Mouse (Mus musculus): ENCODE results near the gene Ddx47. TPM values are rescaled to one million over a fixed set of nuclear protein-coding genes. Genes with fewer than 3 reads are reported as not detected.

Ddx47 gene
- total and polyA plus RNA-seq, 2 experiments: 25.6 to 26.4 TPM

- 64% methylated on average over 3 of the region's 3 CpGs for WGBS
- DNase-seq (ENCODE audit: extremely low read depth, low read depth, low spot score): no peak
- Histone ChIP-seq H3K9ac (ENCODE audit: low read depth, low read length) (no peak overlapping the region), H3K79me2 (ENCODE audit: control insufficient read depth, insufficient read depth, low read length) (no peaks in the 10 kb centered on the region), H3K4me1 (ENCODE audit: control insufficient read depth, insufficient read depth, low read length) (peaks cover 5% of the 10 kb centered on the region), H3K27me3 (ENCODE audit: control insufficient read depth, insufficient read depth, low read length) (no peaks in the 10 kb centered on the region), H3K36me3 (ENCODE audit: control insufficient read depth, insufficient read depth, low read length) (no peaks in the 10 kb centered on the region), H3K27ac (replicated peaks; ENCODE audit: insufficient read depth, low read depth, low read length) (no peak overlapping the region), H3K4me3 (ENCODE audit: insufficient read depth, low read depth, low read length) (no peak overlapping the region)
- TF ChIP-seq CTCF (IDR thresholded peaks at IDR 0.05; ENCODE audit: low read depth, low read length): no peak
- TF ChIP-seq POLR2A (IDR thresholded peaks at IDR 0.05; ENCODE audit: extremely low read depth, insufficient read depth, low read length): no peak
These were observed 26.7 kb upstream of the Ddx47 start for GRCm38 (mm10) chr6:134984748-134985147.

- no peaks in the 10 kb centered on the region for H3K36me3 ChIP-seq (ENCODE audit: control insufficient read depth, insufficient read depth, low read length)
- no peaks in the 10 kb centered on the region for H3K79me2 ChIP-seq (ENCODE audit: control insufficient read depth, insufficient read depth, low read length)
- H3K9ac ChIP-seq (ENCODE audit: low read depth, low read length): no peak overlapping the region
- H3K27me3 ChIP-seq (ENCODE audit: control insufficient read depth, insufficient read depth, low read length): no peaks in the 10 kb centered on the region
- no peak for DNase-seq (ENCODE audit: extremely low read depth, low read depth, low spot score)
- H3K27ac ChIP-seq (replicated peaks; ENCODE audit: insufficient read depth, low read depth, low read length): no peak overlapping the region
- peaks cover 5% of the 10 kb centered on the region for H3K4me1 ChIP-seq (ENCODE audit: control insufficient read depth, insufficient read depth, low read length)
- H3K4me3 ChIP-seq (ENCODE audit: insufficient read depth, low read depth, low read length): no peak overlapping the region
- TF ChIP-seq CTCF (IDR thresholded peaks at IDR 0.05; ENCODE audit: low read depth, low read length) (no peak), POLR2A (IDR thresholded peaks at IDR 0.05; ENCODE audit: extremely low read depth, insufficient read depth, low read length) (no peak)
- 58% methylated on average over 9 of the region's 9 CpGs for WGBS
These were observed 23.0 kb upstream of the Ddx47 start for GRCm38 (mm10) chr6:134988377-134988776.

GRCm38 (mm10) chr6:134990674-134991073 lies 20.7 kb upstream of the Ddx47 start:
- 94% methylated on average over 6 of the region's 6 CpGs for WGBS
- H3K79me2 ChIP-seq (ENCODE audit: control insufficient read depth, insufficient read depth, low read length): no peaks in the 10 kb centered on the region
- no peak for DNase-seq (ENCODE audit: extremely low read depth, low read depth, low spot score)

GRCm38 (mm10) chr6:134994031-134994651 lies 17.3 kb upstream of the Ddx47 start:
- H3K27ac ChIP-seq (replicated peaks; ENCODE audit: insufficient read depth, low read depth, low read length): no peak overlapping the region
- H3K27me3 ChIP-seq (ENCODE audit: control insufficient read depth, insufficient read depth, low read length): no peaks in the 10 kb centered on the region
- no peak for TF ChIP-seq POLR2A (IDR thresholded peaks at IDR 0.05; ENCODE audit: extremely low read depth, insufficient read depth, low read length)
- TF ChIP-seq CTCF (IDR thresholded peaks at IDR 0.05; ENCODE audit: low read depth, low read length): no peak
- WGBS: 70% methylated on average over 12 of the region's 12 CpGs
- H3K79me2 ChIP-seq (ENCODE audit: control insufficient read depth, insufficient read depth, low read length): no peaks in the 10 kb centered on the region
- H3K36me3 ChIP-seq (ENCODE audit: control insufficient read depth, insufficient read depth, low read length): no peaks in the 10 kb centered on the region
- H3K9ac ChIP-seq (ENCODE audit: low read depth, low read length): no peak overlapping the region
- no peak overlapping the region for H3K4me3 ChIP-seq (ENCODE audit: insufficient read depth, low read depth, low read length)
- no peaks in the 10 kb centered on the region for H3K4me1 ChIP-seq (ENCODE audit: control insufficient read depth, insufficient read depth, low read length)
- DNase-seq (ENCODE audit: extremely low read depth, low read depth, low spot score): no peak

More at GRCm38 (mm10) chr6:134990674-134991073, 20.7 kb upstream of the Ddx47 start:
- TF ChIP-seq POLR2A (IDR thresholded peaks at IDR 0.05; ENCODE audit: extremely low read depth, insufficient read depth, low read length) (no peak), CTCF (IDR thresholded peaks at IDR 0.05; ENCODE audit: low read depth, low read length) (no peak)
- H3K27ac ChIP-seq (replicated peaks; ENCODE audit: insufficient read depth, low read depth, low read length): no peak overlapping the region
- H3K36me3 ChIP-seq (ENCODE audit: control insufficient read depth, insufficient read depth, low read length): no peaks in the 10 kb centered on the region
- H3K27me3 ChIP-seq (ENCODE audit: control insufficient read depth, insufficient read depth, low read length): no peaks in the 10 kb centered on the region
- no peaks in the 10 kb centered on the region for H3K4me1 ChIP-seq (ENCODE audit: control insufficient read depth, insufficient read depth, low read length)
- H3K4me3 ChIP-seq (ENCODE audit: insufficient read depth, low read depth, low read length): no peak overlapping the region
- no peak overlapping the region for H3K9ac ChIP-seq (ENCODE audit: low read depth, low read length)

GRCm38 (mm10) chr6:134994985-134995384 lies 16.4 kb upstream of the Ddx47 start:
- WGBS: 76% methylated on average over 8 of the region's 8 CpGs
- H3K36me3 ChIP-seq (ENCODE audit: control insufficient read depth, insufficient read depth, low read length): no peaks in the 10 kb centered on the region
- no peaks in the 10 kb centered on the region for H3K4me1 ChIP-seq (ENCODE audit: control insufficient read depth, insufficient read depth, low read length)
- TF ChIP-seq POLR2A (IDR thresholded peaks at IDR 0.05; ENCODE audit: extremely low read depth, insufficient read depth, low read length) (no peak), CTCF (IDR thresholded peaks at IDR 0.05; ENCODE audit: low read depth, low read length) (no peak)
- no peak overlapping the region for H3K27ac ChIP-seq (replicated peaks; ENCODE audit: insufficient read depth, low read depth, low read length)
- no peaks in the 10 kb centered on the region for H3K27me3 ChIP-seq (ENCODE audit: control insufficient read depth, insufficient read depth, low read length)
- H3K9ac ChIP-seq (ENCODE audit: low read depth, low read length): no peak overlapping the region
- H3K79me2 ChIP-seq (ENCODE audit: control insufficient read depth, insufficient read depth, low read length): no peaks in the 10 kb centered on the region
- H3K4me3 ChIP-seq (ENCODE audit: insufficient read depth, low read depth, low read length): no peak overlapping the region
- DNase-seq (ENCODE audit: extremely low read depth, low read depth, low spot score): no peak

- no peaks in the 10 kb centered on the region for H3K27me3 ChIP-seq (ENCODE audit: control insufficient read depth, insufficient read depth, low read length)
- H3K4me3 ChIP-seq (ENCODE audit: insufficient read depth, low read depth, low read length): no peak overlapping the region
- no peak overlapping the region for H3K9ac ChIP-seq (ENCODE audit: low read depth, low read length)
- TF ChIP-seq CTCF (IDR thresholded peaks at IDR 0.05; ENCODE audit: low read depth, low read length) (no peak), POLR2A (IDR thresholded peaks at IDR 0.05; ENCODE audit: extremely low read depth, insufficient read depth, low read length) (no peak)
- no peak for DNase-seq (ENCODE audit: extremely low read depth, low read depth, low spot score)
- no peaks in the 10 kb centered on the region for H3K4me1 ChIP-seq (ENCODE audit: control insufficient read depth, insufficient read depth, low read length)
- no peak overlapping the region for H3K27ac ChIP-seq (replicated peaks; ENCODE audit: insufficient read depth, low read depth, low read length)
- H3K79me2 ChIP-seq (ENCODE audit: control insufficient read depth, insufficient read depth, low read length): no peaks in the 10 kb centered on the region
- 92% methylated on average over 2 of the region's 2 CpGs for WGBS
- no peaks in the 10 kb centered on the region for H3K36me3 ChIP-seq (ENCODE audit: control insufficient read depth, insufficient read depth, low read length)
These were observed 14.5 kb upstream of the Ddx47 start for GRCm38 (mm10) chr6:134996918-134997317.
